Mouse (Mus musculus) ES-Bruce4 (cell line): Measurements from ENCODE around the gene Cdk8.

Source experiments
- CTCF ChIP-seq: IDR thresholded peaks from one replicate; pipeline ENCODE4 v1.8.1; 2011; ENCODE audit warnings: low read depth, low read length
- EP300 ChIP-seq: IDR thresholded peaks from 2 replicates; pipeline ENCODE4 v1.6.1; 2011; ENCODE audit warnings: low read depth, low read length; ENCODE audit not compliant: insufficient read depth
- POLR2A ChIP-seq: IDR thresholded peaks from one replicate; pipeline ENCODE4 v1.8.1; 2011; ENCODE audit warnings: low read length; ENCODE audit not compliant: insufficient read depth

GRCm38 (mm10) chr5:146329541-146329940 is 98.5 kb downstream of the Cdk8 start:
- TF ChIP-seq POLR2A (no peak), CTCF (no peak), EP300 (no peak)
